Mouse (Mus musculus) granulocyte monocyte progenitor cell, adult 5-6 weeks (primary cell): Measurements from ENCODE around the gene Elf1. TPM values are rescaled to one million over a fixed set of nuclear protein-coding genes. Genes with fewer than 3 reads are reported as not detected.

ENCODE experiments used
- ATAC-seq: replicated peaks from 2 replicates; pipeline ENCODE4 v1.8.0; 2016; ENCODE audit warnings: mild to moderate bottlenecking, moderate TSS enrichment, inconsistent platforms; ENCODE audit not compliant: poor library complexity, severe bottlenecking
- total RNA-seq, 2 experiments: library from RNA; stranded (forward) in 1 of 2; stranded (reverse) in 1 of 2; fragments of 200-712, 200-1000 nt in 1 of 2; fragments of >200 nt in 1 of 2; fragmentation: Nextera tagmentation in 1 of 2; gene quantifications; 2 replicates each; pipeline ENCODE4 v1.2.3; 2014 to 2017

Elf1 gene
- total RNA-seq, 2 experiments from 2014 or later, result 98.6 to 178 TPM

DNA sequence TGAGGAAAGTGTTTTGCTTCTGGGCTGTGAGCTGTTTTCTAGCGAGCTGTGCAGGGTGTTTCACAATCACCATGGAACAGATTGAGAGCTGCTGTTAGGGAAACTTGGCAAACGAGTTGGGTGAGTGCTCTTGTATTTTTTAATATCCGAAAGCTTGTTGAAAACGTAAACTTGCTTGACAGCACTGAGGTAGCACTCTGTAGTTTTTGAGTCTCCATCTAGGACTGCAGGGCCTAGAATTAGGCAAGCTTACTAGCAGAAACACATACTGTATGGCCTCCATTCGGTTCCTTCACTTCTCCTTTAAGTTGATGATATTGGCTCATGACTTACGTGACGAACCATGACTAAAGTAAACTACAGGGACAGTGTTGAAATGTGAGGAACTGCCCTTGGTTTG, 68.3 kb downstream of the Elf1 start:
- ATAC-seq, result peak; percentile 98

DNA sequence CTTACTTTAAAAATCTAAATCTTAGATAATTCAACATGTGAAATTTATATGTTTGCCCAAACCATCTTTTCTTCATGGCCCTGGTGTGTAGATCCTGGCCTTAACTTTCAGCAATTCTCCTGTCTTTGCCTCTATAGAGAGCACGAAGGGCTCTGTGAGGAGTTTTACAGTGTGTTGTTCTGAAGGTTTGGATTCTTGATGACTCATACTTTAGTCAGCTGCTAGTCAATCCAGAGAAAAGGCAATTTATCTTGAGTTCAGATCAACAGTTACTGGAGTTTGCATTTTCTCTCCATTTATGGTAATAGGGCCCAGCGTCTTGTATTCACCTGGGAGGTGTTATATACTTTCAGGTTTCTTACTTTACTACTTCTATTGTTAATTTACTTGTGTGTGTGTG, 70.9 kb downstream of the Elf1 start:
- no peak for ATAC-seq

DNA sequence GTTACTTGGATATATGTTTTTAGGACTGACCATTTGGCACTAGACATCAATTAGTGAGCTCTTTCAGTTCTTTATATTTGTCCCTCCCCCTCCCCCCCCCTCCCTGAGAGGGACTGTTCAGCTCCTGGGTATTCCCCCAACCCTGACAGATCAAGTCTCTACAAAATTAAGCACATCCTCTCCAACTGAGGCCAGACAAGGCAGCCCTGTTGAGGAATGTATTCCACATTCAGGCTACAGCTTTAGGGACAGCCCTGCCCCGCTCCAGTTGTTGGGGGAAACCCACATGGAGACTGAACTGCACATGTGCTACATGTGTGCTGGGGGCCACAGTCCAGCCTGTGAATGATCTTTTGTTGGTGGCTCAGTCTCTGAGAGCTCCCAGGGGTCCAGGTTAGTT, 71.9 kb downstream of the Elf1 start:
- no peak for ATAC-seq

DNA sequence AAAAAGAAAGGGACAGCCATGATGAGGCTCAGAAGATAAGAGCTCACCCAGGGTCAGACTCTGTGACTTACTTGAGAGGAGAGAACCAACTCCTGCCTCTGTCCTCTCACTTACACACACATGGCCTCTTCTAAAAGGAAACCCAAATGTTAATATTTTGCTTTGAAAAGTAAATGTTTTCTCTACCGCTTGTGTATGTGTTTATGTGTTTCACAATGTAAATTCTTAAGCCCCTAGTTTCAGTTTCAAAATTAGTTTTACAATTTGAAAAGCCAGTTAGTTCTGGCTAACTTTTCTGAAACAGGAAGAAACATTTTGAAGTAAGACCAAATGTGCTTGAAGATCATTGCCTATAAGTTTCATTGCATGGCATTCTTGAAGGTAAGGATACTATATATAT, 76.8 kb downstream of the Elf1 start:
- peak; percentile 40 for ATAC-seq

DNA sequence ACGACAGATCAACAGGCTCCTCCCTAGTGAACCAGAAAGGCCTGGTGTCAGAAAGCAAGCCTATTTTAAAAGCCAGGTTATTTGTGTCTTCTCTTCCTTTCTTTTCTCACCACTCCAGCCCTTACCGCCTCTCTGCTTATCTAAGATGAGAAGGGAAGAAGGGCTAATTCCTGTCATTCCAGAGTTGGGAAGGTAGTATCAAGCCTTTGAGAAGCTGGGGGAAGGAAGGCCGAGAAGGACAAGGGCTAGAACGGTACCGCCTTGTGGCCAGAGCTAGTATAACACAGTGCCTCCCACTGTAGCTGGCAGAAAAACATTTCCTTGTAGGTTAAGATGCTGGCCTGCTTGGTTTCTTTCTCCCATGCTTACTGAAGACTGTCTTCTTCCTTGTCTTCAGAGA, 81.8 kb downstream of the Elf1 start:
- peak; percentile 74 for ATAC-seq

DNA sequence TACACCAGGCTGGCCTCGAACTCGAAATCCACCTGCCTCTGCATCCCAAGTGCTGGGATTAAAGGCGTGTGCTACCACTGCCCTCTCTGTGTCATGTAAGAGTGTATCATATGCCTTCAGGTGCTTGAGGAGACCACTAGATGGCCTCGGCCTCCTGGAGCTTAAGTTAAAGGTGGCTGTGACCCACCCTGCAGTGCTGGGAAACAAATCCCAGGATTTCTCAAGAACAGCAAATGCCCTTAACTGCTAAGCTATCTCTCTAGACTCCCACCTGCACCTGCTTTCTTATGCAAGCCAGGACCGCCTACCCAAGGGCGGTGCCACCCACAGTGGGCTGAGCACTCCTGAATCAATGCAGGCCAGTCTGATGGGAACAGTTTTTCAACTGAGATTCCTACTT, 83.8 kb downstream of the Elf1 start:
- peak; percentile 35; the same call in 1 of the 2 replicates for ATAC-seq

DNA sequence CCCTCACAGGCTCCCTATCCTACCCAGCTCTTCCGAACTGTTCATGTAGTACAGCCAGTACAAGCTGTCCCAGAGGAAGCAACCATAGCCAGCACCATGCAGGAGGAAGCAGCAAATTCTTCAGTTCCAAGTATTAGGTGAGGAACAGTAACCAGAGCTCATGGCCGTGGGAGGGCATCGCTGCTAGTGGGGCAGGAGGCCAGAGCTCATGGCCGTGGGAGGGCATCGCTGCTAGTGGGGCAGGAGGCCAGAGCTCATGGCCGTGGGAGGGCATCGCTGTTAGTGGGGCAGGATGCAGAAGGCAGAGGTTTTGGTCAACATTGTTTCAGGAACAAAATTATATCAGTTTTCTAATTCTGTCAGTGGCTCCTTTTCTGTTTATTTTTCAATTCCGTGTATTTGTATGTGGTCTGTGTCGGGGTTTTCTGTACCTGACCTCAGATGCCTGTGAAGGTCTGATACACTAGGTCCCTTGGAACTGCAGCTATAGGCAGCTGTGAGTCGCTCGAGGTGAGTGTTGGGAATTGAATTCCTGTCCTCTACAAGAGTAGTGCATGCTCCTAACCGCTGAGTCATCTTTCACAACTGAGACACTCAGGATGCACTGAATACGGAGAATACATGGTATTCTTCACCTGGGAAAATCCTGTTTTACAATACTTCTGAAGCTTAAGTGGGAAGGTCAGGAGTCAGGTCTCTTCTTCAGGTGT, 92.6 kb downstream of the Elf1 start:
- ATAC-seq, result no peak

DNA sequence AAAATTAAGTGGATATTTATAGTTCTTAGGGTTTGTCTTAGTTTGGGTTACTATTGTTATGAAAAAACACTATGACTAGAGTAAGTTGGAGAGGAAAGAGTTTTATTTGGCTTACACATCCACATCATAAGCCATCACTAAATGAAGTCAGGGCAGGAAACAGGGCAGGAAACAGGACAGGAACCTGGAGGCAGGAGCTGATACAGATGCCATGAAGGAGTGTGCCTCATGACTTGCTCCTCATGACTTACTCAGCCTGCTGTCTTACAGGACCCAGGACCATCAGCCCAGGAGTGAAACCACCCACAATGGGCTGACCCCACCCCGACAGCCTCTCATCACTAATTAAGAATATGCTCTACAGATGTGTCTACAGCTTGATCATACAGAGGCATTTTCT, 93.4 kb downstream of the Elf1 start:
- no peak for ATAC-seq

DNA sequence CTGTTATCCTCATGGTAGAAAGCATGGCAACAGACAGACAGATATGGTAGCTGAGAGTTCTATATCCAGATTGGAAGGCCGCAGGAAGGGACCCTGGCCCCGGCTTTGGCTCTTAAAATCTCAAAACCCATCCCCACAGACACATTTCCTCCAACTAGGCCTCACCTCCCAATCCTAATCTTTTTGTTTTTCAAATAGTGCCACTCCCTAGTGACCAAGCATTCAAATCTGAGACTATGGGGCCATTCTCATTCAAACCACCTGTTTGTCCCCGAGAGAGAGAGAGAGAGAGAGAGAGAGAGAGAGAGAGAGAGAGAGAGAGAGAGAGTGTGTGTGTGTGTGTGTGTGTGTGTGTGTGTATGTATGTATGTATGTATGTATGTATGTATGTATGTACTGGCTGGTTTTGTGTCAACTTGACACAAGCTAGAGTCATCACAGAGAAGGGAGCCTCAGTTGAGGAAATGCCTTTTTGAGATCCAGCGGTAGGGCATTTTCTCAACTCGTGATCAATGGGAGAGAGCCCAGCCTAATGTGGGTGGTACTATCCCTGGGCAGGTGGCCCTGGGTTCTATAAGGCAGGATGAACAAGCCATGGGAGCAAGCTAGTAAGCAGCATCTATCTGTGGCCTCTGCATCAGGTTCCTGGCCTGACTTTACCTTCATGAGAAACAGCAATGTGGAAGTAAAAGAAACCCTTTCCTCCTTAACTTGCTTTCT, 102.7 kb downstream of the Elf1 start:
- ATAC-seq, result no peak

DNA sequence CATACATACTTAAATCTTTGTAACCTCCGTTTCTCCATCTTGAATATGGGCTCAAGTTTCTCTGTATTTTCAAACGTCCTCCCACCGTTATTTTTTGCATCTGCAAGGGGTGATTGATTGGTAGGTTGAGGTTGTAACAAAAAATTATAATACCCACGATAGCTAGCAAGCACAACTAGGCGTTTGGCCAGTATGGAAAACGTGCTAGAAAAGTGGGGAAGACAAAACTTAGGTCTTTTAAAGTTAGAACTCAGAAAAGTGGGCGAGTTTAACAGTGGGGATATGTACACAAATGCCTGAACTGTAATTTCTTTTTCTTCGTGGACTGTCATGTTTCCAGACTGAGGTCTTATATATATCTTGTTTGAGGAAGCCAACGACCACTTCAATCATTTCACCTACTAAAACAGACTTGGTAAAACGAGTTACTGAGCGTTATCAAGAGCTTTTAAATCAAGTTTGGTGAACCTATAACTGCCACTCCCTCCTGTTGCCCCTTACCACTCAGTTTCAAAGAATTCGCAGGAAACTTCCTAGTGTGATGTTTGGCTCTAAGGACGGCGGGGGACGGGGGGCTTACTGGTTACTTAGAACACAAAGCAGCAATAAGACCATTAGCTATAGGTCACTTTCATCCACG, 105.6 kb downstream of the Elf1 start:
- ATAC-seq, result no peak

DNA sequence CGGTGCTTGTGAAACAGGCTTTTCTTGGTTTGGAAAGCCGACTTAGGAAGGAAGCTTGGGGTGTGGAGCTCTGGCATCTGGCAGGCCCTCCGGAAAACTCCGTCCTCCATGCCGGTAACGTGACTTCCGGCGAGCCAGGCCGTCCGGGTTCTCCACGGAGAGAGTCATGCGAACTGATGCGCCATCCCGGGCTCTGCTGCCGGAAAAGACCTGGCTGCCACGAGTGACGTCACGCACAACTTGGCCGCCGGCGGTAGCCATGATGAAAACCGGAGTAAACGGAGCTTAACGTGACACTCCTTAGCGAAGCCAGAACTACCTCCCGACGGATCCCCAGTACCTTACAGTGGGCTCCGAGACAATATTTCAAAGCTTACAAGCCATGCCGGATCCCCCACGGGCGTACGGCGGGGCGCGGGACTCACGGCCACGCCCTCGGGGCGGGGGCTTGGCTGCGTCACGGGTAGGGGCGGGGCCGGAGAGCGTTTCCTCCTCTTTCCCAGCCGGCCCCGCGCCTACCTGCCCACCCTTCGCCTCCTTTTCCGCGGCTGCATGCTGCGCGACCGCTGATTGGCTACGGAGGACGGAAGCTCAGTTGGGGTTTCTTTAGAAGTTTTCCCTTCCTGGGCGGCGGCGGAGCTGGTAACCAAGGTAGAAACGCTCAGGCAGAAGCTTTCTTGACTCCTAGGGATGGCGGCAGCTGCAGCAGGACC, 106.3 kb downstream of the Elf1 start, which contains the start of gene Sugt1:
Gene Sugt1 (plus strand): TSS at position 553 of the 713 bp plus-strand sequence.
- peak; percentile 90 for ATAC-seq

DNA sequence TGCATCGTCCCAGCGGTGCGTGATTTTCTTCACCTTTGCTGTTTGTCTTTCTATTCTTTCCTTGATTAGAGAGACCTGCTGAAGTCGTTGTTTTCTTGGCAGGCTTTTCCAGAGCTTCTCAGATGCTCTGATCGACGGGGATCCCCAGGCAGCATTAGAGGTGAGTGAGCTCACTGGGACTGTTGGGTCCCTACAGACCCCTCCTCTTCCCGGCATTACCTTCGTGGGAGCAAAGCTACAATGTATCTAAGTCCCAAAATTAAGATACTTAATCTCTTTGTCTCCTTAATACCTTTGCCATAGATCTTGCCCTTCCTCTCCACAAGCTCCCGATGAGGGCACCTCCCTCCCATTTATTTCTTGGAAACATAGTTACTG, 106.8 kb downstream of the Elf1 start:
- no peak for ATAC-seq

DNA sequence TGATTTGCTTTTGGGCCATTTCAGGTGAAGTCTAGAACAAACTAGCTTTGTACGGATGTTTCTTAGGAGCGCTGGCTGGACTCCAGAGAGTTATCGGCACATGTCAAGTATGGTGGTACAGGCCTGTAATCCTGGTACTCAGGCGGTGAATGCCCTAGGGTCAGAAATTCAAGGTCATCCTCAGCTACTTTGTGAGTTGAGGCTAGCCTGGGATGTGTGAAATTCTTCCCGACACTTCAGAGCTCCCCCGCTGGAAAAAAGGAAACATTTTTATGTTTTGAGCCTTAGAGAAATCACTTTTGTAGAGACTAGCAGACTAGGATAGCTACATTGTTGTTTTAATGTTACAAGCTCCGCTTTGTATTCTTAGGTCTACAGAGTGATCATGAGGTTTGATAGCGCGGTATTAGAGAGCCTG, 107.5 kb downstream of the Elf1 start:
- ATAC-seq, result no peak

DNA sequence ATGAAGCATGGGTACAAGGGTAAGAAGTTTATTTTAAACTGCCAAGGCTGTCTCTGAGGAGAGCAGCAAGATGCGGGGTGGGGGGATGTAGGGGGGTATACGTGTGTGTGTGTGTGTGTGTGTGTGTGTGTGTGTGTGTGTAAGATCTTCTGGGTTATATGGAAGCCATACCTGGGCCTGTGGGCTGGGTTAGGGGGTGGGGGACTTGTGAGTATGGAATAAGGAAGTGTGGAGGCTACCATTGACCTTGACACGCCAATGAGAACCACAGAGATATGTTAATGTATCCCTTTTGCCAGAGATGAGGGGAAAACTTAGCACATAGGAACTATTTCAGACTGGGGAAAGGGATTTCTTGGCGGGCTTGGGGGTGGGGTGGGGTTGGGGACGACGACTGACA, 108.4 kb downstream of the Elf1 start:
- ATAC-seq, result no peak

DNA sequence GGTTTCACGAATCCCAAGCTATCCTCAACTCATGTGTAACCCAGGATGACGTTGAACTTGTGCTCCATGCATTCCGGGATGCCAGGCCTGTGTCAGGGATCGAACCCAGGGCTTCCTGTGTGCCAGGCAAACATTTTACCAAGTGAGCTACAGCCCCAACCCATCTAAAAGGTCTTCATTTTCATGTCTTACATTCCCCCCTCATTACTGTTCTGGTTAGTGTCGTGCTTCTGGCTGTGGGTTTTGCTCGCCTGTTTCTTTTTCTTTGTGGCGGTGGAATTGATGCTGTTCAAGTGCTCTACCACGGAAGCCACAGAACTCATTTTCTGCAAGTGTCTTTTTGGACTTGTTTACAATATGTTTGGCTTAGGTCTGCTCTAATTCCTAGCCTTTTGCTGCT, 109.9 kb downstream of the Elf1 start:
- no peak for ATAC-seq

DNA sequence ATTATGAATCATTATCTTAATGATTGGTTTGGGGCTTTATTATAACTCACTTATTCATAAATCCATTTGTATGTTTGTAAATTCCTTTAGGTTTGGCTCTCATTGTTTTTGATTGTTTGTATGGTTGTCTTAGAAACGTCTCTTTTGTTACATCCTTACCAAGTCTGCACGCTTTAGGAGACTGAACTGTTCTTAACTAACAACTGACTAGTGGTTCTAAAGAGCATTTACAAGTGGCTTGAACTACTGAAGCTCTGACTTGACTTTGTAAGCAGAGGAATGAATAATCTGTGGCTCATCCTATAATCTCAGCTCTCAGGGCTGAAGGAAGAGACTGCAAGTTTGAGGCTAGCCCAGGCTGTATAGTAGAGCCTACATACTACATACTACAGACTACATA, 110.6 kb downstream of the Elf1 start:
- ATAC-seq, result no peak

DNA sequence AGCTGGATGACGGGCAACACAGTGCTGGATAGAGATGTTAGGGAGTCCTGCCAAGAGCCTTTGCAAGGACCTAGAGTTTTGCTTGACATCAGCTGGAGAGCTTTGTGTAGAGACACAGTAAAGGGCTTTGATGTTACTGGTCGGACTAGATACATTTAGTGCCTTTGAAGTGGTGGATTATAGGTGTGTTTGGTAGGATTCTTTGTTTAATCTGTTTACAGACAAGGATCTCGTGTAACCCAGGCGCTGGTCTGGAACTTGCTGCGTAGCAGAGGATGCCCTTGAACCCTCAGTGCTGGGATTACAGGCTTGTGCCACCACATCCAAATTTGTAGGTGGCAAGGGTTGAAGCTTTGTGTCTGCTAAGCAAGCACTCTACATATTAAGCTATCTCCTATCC, 113.1 kb downstream of the Elf1 start:
- no peak for ATAC-seq

DNA sequence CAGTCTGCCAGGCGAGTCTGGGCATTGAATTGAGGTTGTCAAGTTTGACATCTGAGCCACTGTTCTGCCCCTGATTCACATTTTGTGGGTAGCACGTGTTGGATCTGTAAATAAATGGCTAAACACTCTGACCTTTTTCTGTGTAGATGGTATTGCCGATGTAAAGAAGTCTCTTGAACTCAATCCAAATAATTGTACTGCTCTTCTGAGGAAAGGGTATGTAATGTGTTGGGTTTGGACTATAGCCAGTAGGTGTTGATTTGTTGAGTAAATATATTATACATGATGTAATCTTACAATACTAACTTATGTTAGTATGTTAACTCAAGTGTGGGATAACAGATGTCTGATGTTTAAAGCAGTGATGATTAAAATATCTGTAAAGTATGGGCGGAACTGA, 115.6 kb downstream of the Elf1 start:
- ATAC-seq, result no peak

DNA sequence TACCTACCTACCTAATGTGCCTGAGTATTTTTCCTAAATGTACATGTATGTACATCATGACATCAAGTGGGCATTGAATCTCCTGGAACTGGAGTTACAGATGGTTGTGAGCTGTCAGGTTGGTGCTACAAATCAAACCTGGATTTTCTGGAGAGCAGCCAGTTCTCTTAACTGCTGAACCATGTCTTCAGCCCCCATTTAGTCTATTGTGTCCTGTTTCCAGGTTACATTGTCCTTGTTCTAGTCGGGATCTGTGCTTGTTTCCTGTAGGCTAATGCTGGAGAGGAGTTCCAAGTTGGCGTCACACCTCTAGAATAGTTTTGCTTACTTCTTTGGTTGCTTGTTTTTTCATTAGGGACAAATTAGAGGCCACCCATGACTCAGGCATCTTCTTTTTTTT, 124.9 kb downstream of the Elf1 start:
- ATAC-seq, result no peak

DNA sequence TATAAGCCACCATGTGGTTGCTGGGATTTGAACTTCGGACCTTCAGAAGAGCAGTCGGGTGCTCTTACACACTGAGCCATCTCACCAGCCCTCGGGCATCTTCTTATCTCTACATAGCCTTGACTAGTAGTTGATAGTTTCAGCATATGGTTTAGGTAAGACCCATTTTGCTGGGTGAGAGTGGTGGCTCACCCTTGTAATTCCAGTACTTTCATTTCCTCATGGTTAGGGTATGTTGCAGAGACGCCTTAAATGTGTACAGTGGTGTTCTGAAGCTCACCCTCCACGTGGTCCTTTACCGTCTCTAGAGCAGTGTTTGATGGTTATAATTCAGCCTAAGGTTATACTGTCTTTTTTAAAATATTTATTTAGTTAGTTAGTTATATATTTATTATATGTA, 125.4 kb downstream of the Elf1 start:
- ATAC-seq, result no peak; the same call in 1 of the 2 replicates

DNA sequence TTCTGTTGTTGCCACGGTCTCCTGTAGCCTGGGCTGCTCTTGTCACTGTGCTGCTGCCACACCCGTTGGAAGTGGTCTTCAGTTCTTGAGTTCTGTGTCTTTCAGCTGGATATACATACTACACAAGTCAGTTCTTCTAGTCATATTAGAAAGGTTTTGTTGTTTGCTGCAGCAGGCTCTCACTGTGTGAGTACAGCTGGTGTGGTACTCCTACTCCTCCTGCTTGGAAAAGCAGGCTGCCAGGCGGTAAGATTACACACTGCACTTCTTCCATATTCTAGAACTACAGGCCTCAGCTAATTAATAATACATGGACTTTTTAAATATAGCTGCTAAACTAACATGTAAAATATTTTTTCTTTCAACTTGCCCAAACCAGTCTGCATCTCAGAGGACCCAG, 125.9 kb downstream of the Elf1 start:
- no peak for ATAC-seq
